Mouse (Mus musculus) left cerebral cortex, adult 18-20 months (tissue): ENCODE results near the gene Parva. TPM values are rescaled to one million over a fixed set of nuclear protein-coding genes. Genes with fewer than 3 reads are reported as not detected.

ENCODE experiments used
- DNase-seq, 2 experiments: peaks; one replicate each; pipeline ENCODE4 v3.0.0; 2021 to 2022; ENCODE audit warnings: low spot score in 2 of 2, mixed read lengths in 1 of 2
- total RNA-seq, 2 experiments: library from RNA; stranded (reverse); gene quantifications; 2 replicates each; pipeline ENCODE4 v1.2.3; 2021

The Parva gene
- total RNA-seq, 2 experiments from 2014 or later, result 49.5 to 50.7 TPM

GRCm38 (mm10) chr7:112595226-112595850 lies 168.0 kb downstream of the Parva start:
- no peak for DNase-seq

- DNase-seq, result no peak
These were observed 172.3 kb downstream of the Parva start for GRCm38 (mm10) chr7:112599650-112600049.

- no peak for DNase-seq
These were observed 172.9 kb downstream of the Parva start for GRCm38 (mm10) chr7:112600163-112600562.

GRCm38 (mm10) chr7:112602966-112603365 lies 175.7 kb downstream of the Parva start:
- no peak for DNase-seq

- no peak for DNase-seq
These were observed 176.3 kb downstream of the Parva start for GRCm38 (mm10) chr7:112603496-112604170.

GRCm38 (mm10) chr7:112604209-112604608 lies 176.9 kb downstream of the Parva start:
- DNase-seq, result no peak

GRCm38 (mm10) chr7:112614046-112614790 lies 186.9 kb downstream of the Parva start:
- no peak for DNase-seq

GRCm38 (mm10) chr7:112614791-112615668 lies 187.7 kb downstream of the Parva start:
- DNase-seq, result no peak

- DNase-seq, result peak; percentile 15 to 28
These were observed 193.2 kb downstream of the Parva start for GRCm38 (mm10) chr7:112620322-112621179.

GRCm38 (mm10) chr7:112627481-112627880 lies 200.2 kb downstream of the Parva start:
- peak; percentile 32 to 41 for DNase-seq

GRCm38 (mm10) chr7:112634505-112635213 lies 207.4 kb downstream of the Parva start:
- DNase-seq, result no peak

- no peak for DNase-seq
These were observed 208.6 kb downstream of the Parva start for GRCm38 (mm10) chr7:112635936-112636335.

Other genes with a start within 250 kb of the Parva start
- gene Mical2, start 201.6 kb upstream of the Parva start, total RNA-seq, result 100 to 1,000 TPM; 503 to 562 TPM